Mouse (Mus musculus) E14TG2a.4 (cell line): ENCODE measurements at regions not wholly inside any gene's neighbourhood (a gene's known extent, or its start where the extent isn't known, plus 50 kb on each side); places are given as distances from the start of the nearest gene placed in this dataset.

ENCODE experiments used
- H3K27me3 ChIP-seq: 2 replicates; pipeline ENCODE4 v1.6.1; 2014; ENCODE audit warnings: low read length, control low read depth; ENCODE audit not compliant: insufficient read depth
- H3K36me3 ChIP-seq: 2 replicates; pipeline ENCODE4 v1.6.1; 2014; ENCODE audit warnings: low read length, control low read depth; ENCODE audit not compliant: insufficient read depth
- H3K4me1 ChIP-seq: replicated peaks from 2 replicates; pipeline ENCODE4 v1.6.1; 2014; ENCODE audit warnings: low read depth, low read length, control low read depth
- H3K4me3 ChIP-seq: replicated peaks from 2 replicates; pipeline ENCODE4 v1.5.1; 2014; ENCODE audit warnings: mild to moderate bottlenecking, low read length
- H3K9me3 ChIP-seq: 2 replicates; pipeline ENCODE4 v1.6.1; 2014; ENCODE audit warnings: low read length, control low read depth
- CTCF ChIP-seq: conservative IDR thresholded peaks from 2 replicates; pipeline ENCODE4 v1.5.1; 2014; ENCODE audit warnings: low read length
- NANOG ChIP-seq: IDR thresholded peaks from 2 replicates; pipeline ENCODE4 v1.6.1; 2014; ENCODE audit warnings: borderline replicate concordance, low read length, mixed read lengths
- POU5F1 ChIP-seq: IDR thresholded peaks from 2 replicates; pipeline ENCODE4 v1.6.1; 2014; ENCODE audit warnings: low read length, borderline replicate concordance

DNA sequence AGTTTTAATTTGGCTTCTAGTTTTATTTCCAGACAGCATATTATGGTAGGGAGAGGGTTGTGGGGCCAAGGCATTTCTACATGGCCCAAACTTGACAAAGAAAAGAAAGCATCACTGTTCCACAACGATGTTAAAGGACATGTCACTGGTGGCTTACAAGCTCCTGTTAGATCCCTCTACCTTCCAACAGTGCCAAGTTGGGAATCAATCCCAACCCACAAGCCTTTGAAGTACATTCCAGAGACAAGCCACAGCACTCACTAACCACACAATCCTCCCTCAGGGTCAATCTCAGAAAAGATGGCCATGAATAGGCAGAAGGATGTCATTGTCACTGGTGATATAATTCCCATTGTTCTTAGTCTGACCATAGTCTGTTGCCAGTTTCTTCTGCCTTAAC lies 213.4 kb downstream of the Ube2cbp start:
- no peaks in the 10 kb centered on the region for H3K27me3 ChIP-seq
- H3K9me3 ChIP-seq = peaks cover 69% of the 10 kb centered on the region
- H3K4me3 ChIP-seq = no peak overlapping the region
- H3K36me3 ChIP-seq = no peaks in the 10 kb centered on the region
- H3K4me1 ChIP-seq = no peaks in the 10 kb centered on the region
- TF ChIP-seq NANOG = no peak
- no peak for TF ChIP-seq POU5F1
- no peak for TF ChIP-seq CTCF
